Mouse (Mus musculus) lung, embryonic 14.5 days (tissue): ENCODE data around the gene Ssx2ip. TPM values are rescaled to one million over a fixed set of nuclear protein-coding genes. Genes with fewer than 3 reads are reported as not detected.
A peak's percentile ranks its signal among the peaks of the same experiment; 100 is the strongest.

Experiments
- ATAC-seq: fragments of 200-750 bp; cut with Nextera tagmentation; 2 replicates; pipeline ENCODE4 v1.8.0; 2017; ENCODE audit warnings: mild to moderate bottlenecking, moderate TSS enrichment, moderate library complexity; ENCODE audit not compliant: insufficient read depth
- DNase-seq: peaks from one replicate; pipeline ENCODE4 v3.0.0-alpha.2; 2015
- H3K27ac ChIP-seq: fragments of 300-500 bp; sonication (generic); 2 replicates; pipeline ENCODE4 v1.5.1; 2014; ENCODE audit warnings: low read depth, mild to moderate bottlenecking, moderate library complexity
- H3K27me3 ChIP-seq: fragments of 300-500 bp; sonication (generic); 2 replicates; pipeline ENCODE4 v1.6.1; 2014; ENCODE audit warnings: low read length, control low read depth; ENCODE audit not compliant: insufficient read depth
- H3K36me3 ChIP-seq: fragments of 300-500 bp; sonication (generic); 2 replicates; pipeline ENCODE4 v1.6.1; 2014; ENCODE audit warnings: control low read depth; ENCODE audit not compliant: insufficient read depth
- H3K4me1 ChIP-seq: fragments of 300-500 bp; sonication (generic); 2 replicates; pipeline ENCODE4 v1.6.1; 2014; ENCODE audit warnings: antibody characterized with exemption, control low read depth; ENCODE audit not compliant: insufficient read depth
- H3K4me2 ChIP-seq: fragments of 300-500 bp; sonication (generic); 2 replicates; pipeline ENCODE4 v1.6.1; 2014; ENCODE audit warnings: mild to moderate bottlenecking
- H3K4me3 ChIP-seq: fragments of 300-500 bp; sonication (generic); 2 replicates; pipeline ENCODE4 v1.5.1; 2014; ENCODE audit warnings: low read depth, low read length
- H3K9ac ChIP-seq: fragments of 300-500 bp; sonication (generic); 2 replicates; pipeline ENCODE4 v1.6.1; 2014
- H3K9me3 ChIP-seq: fragments of 300-500 bp; sonication (generic); 2 replicates; pipeline ENCODE4 v1.6.1; 2016; ENCODE audit warnings: low read depth, low read length, control low read depth
- CTCF ChIP-seq: IDR thresholded peaks from 2 replicates; pipeline ENCODE4 v1.5.1; 2016; ENCODE audit warnings: antibody characterized with exemption, low read depth
- WGBS: fragments of 180-500 bp; shearing (Covaris S2); extraction: QIAGEN DNeasy Blood & Tissue Kit; methylation state at CpG from one replicate; pipeline ENCODE4 v1.1.7; 2014; 5-methylcytosine and 5-hydroxymethylcytosine counted together
- polyA plus RNA-seq: library from polyadenylated mRNA; unstranded; fragments of >200 nt; fragmentation: Nextera tagmentation; extraction: Ambion mirVana; gene quantifications from 2 replicates; pipeline ENCODE4 v1.2.1, GENCODE M21; 2014

The Ssx2ip gene
- polyA plus RNA-seq, 1 experiment from 2014 or later: 30.5 TPM

GRCm38 (mm10) chr3:146403770-146404169, 672 bp upstream of the Ssx2ip start:
- H3K27ac ChIP-seq: peak overlapping the region; percentile 74
- WGBS: 22% methylated on average over 3 of the region's 3 CpGs
- peak overlapping the region; percentile 82; the same call in 1 of the 2 replicates for H3K9ac ChIP-seq
- TF ChIP-seq CTCF: no peak
- no peaks in the 10 kb centered on the region; the same call in 1 of the 2 replicates for H3K4me1 ChIP-seq
- H3K9me3 ChIP-seq: no peaks in the 10 kb centered on the region; the same call in 1 of the 2 replicates
- DNase-seq: no peak
- peak overlapping the region; percentile 90 for H3K4me3 ChIP-seq
- peak overlapping the region; percentile 87 for H3K4me2 ChIP-seq
- no peaks in the 10 kb centered on the region for H3K36me3 ChIP-seq
- no peaks in the 10 kb centered on the region for H3K27me3 ChIP-seq
- no peak for ATAC-seq

- no peaks in the 10 kb centered on the region; the same call in 1 of the 2 replicates for H3K9me3 ChIP-seq
- H3K4me3 ChIP-seq: peak overlapping the region; percentile 90
- 22% methylated on average over 18 of the region's 18 CpGs for WGBS
- no peaks in the 10 kb centered on the region for H3K36me3 ChIP-seq
- no peak for TF ChIP-seq CTCF
- DNase-seq: peak; percentile 9
- ATAC-seq: no peak
- H3K4me1 ChIP-seq: no peaks in the 10 kb centered on the region; the same call in 1 of the 2 replicates
- peak overlapping the region; percentile 82 for H3K9ac ChIP-seq
- H3K27me3 ChIP-seq: no peaks in the 10 kb centered on the region
- H3K27ac ChIP-seq: peak overlapping the region; percentile 84
- H3K4me2 ChIP-seq: peak overlapping the region; percentile 87
Measured at GRCm38 (mm10) chr3:146405213-146406006, 968 bp downstream of the Ssx2ip start.

DNA sequence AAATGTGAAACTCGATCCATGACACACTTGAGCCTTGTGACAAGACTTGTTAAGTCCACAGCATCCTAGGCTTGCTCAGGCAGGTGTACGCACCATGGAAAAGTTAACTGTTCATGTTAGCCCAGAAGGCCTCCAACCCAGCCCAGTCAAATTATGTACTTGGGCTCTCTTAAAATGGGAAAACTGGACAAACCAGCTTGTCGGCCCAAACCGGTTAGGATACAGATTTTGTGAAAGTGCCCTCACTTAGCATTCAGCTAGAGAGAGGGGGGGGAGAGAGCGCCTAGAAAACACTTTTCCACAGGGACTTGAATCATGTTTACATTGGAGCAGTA, 1.5 kb downstream of the Ssx2ip start:
- ATAC-seq: peak; percentile 57
- H3K9ac ChIP-seq: peak overlapping the region; percentile 82
- peak overlapping the region; percentile 84 for H3K27ac ChIP-seq
- H3K4me2 ChIP-seq: peak overlapping the region; percentile 87
- H3K27me3 ChIP-seq: no peaks in the 10 kb centered on the region
- H3K36me3 ChIP-seq: no peaks in the 10 kb centered on the region
- no peak for TF ChIP-seq CTCF
- 43% methylated on average over 5 of the region's 5 CpGs for WGBS
- H3K4me3 ChIP-seq: peak overlapping the region; percentile 90
- no peaks in the 10 kb centered on the region; the same call in 1 of the 2 replicates for H3K4me1 ChIP-seq
- no peaks in the 10 kb centered on the region; the same call in 1 of the 2 replicates for H3K9me3 ChIP-seq
- DNase-seq: peak; percentile 84

- H3K4me2 ChIP-seq: peak overlapping the region; percentile 87
- 73% methylated on average over 16 of the region's 16 CpGs for WGBS
- no peak for DNase-seq
- no peak for TF ChIP-seq CTCF
- no peak for ATAC-seq
- H3K27ac ChIP-seq: no peak overlapping the region
- H3K27me3 ChIP-seq: no peaks in the 10 kb centered on the region
- no peaks in the 10 kb centered on the region; the same call in 1 of the 2 replicates for H3K4me1 ChIP-seq
- H3K9me3 ChIP-seq: no peaks in the 10 kb centered on the region; the same call in 1 of the 2 replicates
- H3K9ac ChIP-seq: no peak overlapping the region
- H3K4me3 ChIP-seq: peak overlapping the region; percentile 90
- no peaks in the 10 kb centered on the region for H3K36me3 ChIP-seq
Measured at GRCm38 (mm10) chr3:146407086-146407721, 2.8 kb downstream of the Ssx2ip start.

- ATAC-seq (no peak), DNase-seq (no peak)
- Histone ChIP-seq H3K4me2 (no peak overlapping the region), H3K4me3 (no peak overlapping the region), H3K36me3 (no peaks in the 10 kb centered on the region), H3K4me1 (no peaks in the 10 kb centered on the region; the same call in 1 of the 2 replicates), H3K9me3 (no peaks in the 10 kb centered on the region), H3K27me3 (no peaks in the 10 kb centered on the region), H3K27ac (no peak overlapping the region), H3K9ac (no peak overlapping the region)
- no peak for TF ChIP-seq CTCF
- WGBS: 74% methylated on average over 7 of the region's 7 CpGs
Measured at GRCm38 (mm10) chr3:146410114-146410513, 5.7 kb downstream of the Ssx2ip start.

DNA sequence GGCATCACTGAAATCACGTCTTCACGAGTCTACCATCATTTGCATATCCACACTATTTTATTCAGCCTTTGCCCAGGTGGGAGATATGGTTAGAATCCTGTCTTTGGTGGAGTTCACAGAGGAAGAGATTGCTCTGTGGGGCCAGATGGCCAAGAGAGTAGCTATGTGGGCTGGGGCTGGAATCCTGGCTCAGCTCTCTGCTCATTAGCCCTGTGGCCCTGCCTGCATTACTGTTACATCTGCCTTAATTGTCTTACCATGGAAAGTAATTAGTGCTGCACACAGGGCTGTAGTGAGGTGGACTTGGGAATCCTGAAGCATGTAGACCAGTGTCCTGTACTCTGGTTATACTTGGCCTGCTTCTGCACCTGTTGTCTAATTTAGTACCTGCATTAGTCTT, 7.6 kb downstream of the Ssx2ip start:
- Histone ChIP-seq H3K36me3 (no peaks in the 10 kb centered on the region), H3K9ac (no peak overlapping the region), H3K27me3 (no peaks in the 10 kb centered on the region), H3K4me3 (no peak overlapping the region), H3K4me1 (no peaks in the 10 kb centered on the region; the same call in 1 of the 2 replicates), H3K4me2 (no peak overlapping the region), H3K9me3 (no peaks in the 10 kb centered on the region), H3K27ac (no peak overlapping the region)
- no peak for ATAC-seq
- WGBS: 83% methylated on average over 2 of the region's 2 CpGs
- no peak for TF ChIP-seq CTCF
- no peak for DNase-seq

DNA sequence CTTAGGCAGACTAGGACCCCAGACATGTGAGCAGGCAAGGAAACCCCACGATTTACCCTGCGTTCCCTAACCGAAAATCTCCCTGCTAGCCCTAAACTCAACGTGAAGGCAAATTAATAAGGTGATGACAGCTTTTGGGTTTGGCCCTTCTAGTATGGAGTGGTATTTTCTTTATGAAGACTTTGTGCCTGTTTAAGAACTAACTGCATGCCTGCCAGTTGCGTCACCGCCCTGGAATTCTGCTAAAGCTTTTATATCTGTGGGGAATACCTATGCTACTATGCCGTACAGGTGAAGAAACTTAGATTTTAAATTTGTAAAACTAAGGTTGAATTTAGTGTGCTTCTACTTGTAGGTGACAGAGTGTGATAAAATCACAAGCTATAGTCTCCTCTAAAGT, 8.0 kb downstream of the Ssx2ip start:
- ATAC-seq: no peak

More for the DNA sequence above, 8.0 kb downstream of the Ssx2ip start:
- no peaks in the 10 kb centered on the region; the same call in 1 of the 2 replicates for H3K4me1 ChIP-seq
- no peak overlapping the region for H3K4me2 ChIP-seq
- H3K27ac ChIP-seq: no peak overlapping the region
- H3K36me3 ChIP-seq: peaks cover 3% of the 10 kb centered on the region; the same call in 1 of the 2 replicates
- no peaks in the 10 kb centered on the region for H3K9me3 ChIP-seq
- no peak overlapping the region for H3K9ac ChIP-seq
- H3K4me3 ChIP-seq: no peak overlapping the region
- TF ChIP-seq CTCF: no peak
- DNase-seq: peak; percentile 30
- WGBS: 54% methylated on average over 7 of the region's 7 CpGs
- no peaks in the 10 kb centered on the region for H3K27me3 ChIP-seq
